Mouse (Mus musculus): ENCODE data around the gene Cpt2. TPM values are rescaled to one million over a fixed set of nuclear protein-coding genes. Genes with fewer than 3 reads are reported as not detected.

Gene Cpt2
- polyA plus RNA-seq, 2 experiments = 25.8 to 36.5 TPM

DNA sequence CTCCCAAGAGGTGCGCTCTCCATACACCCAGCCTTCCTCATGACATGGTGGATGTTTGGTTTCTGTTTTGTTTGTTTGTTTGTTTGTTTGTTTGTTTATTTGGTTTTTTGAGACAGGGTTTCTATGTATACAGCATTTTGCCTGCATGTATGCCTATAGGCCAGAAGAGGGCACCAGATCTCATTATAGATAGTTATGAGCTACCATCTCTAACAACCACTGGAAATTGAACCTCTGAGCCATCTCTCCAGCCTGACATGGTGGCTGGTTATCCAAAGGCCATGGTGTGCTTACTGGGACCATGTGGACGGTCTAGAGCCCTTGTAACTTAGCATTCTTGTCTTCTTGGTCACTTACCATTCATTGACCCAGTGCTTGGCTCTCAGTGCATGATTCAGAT, 30.7 kb downstream of the Cpt2 start:
- no peaks in the 10 kb centered on the region for H3K9me3 ChIP-seq (ENCODE audit: control insufficient read depth, low read length)
- H3K4me2 ChIP-seq (ENCODE audit: low read depth) = no peak overlapping the region
- TF ChIP-seq EP300 (IDR thresholded peaks at IDR 0.05; ENCODE audit: low read depth) (no peak), CTCF (IDR thresholded peaks at IDR 0.05; ENCODE audit: low read depth) (peak; percentile 66)
- H3K36me3 ChIP-seq (replicated peaks; ENCODE audit: control insufficient read depth, insufficient read depth, low read depth) = peaks cover 3% of the 10 kb centered on the region; the same call in 1 of the 2 replicates
- no peak overlapping the region for H3K4me3 ChIP-seq (ENCODE audit: insufficient read depth in 1 of 2, low read depth in 2 of 2, low read length in 2 of 2)
- H3K4me1 ChIP-seq (replicated peaks; ENCODE audit: control insufficient read depth in 2 of 2, insufficient read depth in 2 of 2, low read length in 1 of 2) = peaks cover 9 to 17% of the 10 kb centered on the region in 2 experiments
- H3K9ac ChIP-seq (replicated peaks) = no peak overlapping the region
- no peak for ATAC-seq (ENCODE audit: insufficient read depth)
- no peaks in the 10 kb centered on the region for H3K27me3 ChIP-seq (ENCODE audit: control insufficient read depth, insufficient read depth, low read length)
- WGBS (ENCODE audit: insufficient replicate concordance) = 53% methylated on average over 2 of the region's 2 CpGs
- no peak overlapping the region for H3K27ac ChIP-seq
- no peak for DNase-seq (ENCODE audit: low read depth in 3 of 3, low spot score in 3 of 3)

DNA sequence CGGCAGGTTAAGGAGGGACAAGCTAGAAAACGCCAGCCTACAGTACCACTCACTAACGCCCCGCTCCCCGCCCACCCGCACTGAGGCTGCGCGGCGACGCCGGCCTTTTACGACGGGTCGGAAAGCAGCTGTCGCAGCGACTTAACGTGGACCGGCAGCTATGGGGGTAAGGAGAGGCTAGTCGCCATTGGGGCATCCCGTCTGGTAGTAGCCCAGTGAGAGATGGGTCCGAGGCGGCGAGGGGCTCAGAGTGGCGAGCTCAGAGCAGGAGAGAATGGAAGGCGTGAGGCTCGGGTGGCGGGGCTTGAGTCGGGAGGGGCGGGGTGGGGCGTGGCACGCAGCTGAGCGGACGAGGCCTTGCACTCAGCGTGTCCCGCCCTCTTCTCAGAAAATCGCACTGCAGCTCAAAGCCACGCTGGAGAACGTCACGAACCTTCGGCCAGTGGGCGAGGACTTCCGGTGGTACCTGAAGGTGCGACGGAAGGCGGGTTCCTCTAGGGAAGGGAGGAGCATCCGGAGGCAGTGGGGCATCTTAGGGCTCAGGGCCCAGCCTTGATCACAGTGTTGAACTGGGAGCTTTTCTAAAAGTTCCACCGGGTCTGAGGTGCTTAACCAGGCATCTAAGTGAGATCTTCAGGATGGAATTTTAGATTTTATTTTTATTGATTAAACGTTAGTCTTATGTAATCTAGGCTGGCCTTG, 33.5 kb downstream of the Cpt2 start, which contains the start of gene 0610037L13Rik:
Gene 0610037L13Rik, plus strand, starts transcription at position 83 of the 702 bp plus-strand sequence.
- Histone ChIP-seq H3K9me3 (ENCODE audit: control insufficient read depth, low read length) (no peaks in the 10 kb centered on the region), H3K27me3 (ENCODE audit: control insufficient read depth, insufficient read depth, low read length) (no peaks in the 10 kb centered on the region), H3K4me3 (ENCODE audit: insufficient read depth in 1 of 2, low read depth in 2 of 2, low read length in 2 of 2) (peak within 1 kb of the TSS; percentile 77 to 88), H3K9ac (replicated peaks) (peak within 1 kb of the TSS; percentile 60), H3K4me1 (replicated peaks; ENCODE audit: control insufficient read depth in 2 of 2, insufficient read depth in 2 of 2, low read length in 1 of 2) (peaks cover 9 to 17% of the 10 kb centered on the region in 2 experiments), H3K36me3 (replicated peaks; ENCODE audit: control insufficient read depth, insufficient read depth, low read depth) (peaks cover 22% of the 10 kb centered on the region), H3K27ac (peak within 1 kb of the TSS; percentile 58), H3K4me2 (ENCODE audit: low read depth) (peak within 1 kb of the TSS; percentile 93)
- TF ChIP-seq EP300 (IDR thresholded peaks at IDR 0.05; ENCODE audit: low read depth) (no peak), CTCF (IDR thresholded peaks at IDR 0.05; ENCODE audit: low read depth) (no peak)
- 0% methylated on average over 48 of the region's 48 CpGs for WGBS (ENCODE audit: insufficient replicate concordance)
- ATAC-seq (ENCODE audit: insufficient read depth) (peak; percentile 95), DNase-seq (ENCODE audit: low read depth in 3 of 3, low spot score in 3 of 3) (peak; percentile 94 to 95 (median 95))

DNA sequence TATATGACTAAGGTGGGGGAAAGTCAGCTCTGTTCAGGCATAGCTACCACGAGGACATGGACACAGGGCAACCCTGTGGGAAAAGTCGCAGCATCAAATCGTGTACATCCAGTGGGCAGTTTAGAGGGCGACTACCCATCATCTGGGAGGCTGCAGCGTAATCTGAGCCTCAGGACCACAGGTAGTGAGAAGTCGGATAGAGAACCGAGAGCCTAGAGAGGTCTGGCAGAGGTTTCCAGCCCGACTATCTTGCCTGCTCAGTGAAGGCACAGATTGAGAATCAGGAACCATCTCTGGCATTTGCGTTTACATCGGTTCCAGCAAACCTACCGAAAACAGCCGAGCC, 34.1 kb downstream of the Cpt2 start:
- Histone ChIP-seq H3K9me3 (ENCODE audit: control insufficient read depth, low read length) (no peaks in the 10 kb centered on the region), H3K4me1 (replicated peaks; ENCODE audit: control insufficient read depth in 2 of 2, insufficient read depth in 2 of 2, low read length in 1 of 2) (peaks cover 9 to 17% of the 10 kb centered on the region in 2 experiments), H3K27me3 (ENCODE audit: control insufficient read depth, insufficient read depth, low read length) (no peaks in the 10 kb centered on the region), H3K4me3 (ENCODE audit: insufficient read depth in 1 of 2, low read depth in 2 of 2, low read length in 2 of 2) (peak overlapping the region; percentile 77 to 88), H3K9ac (replicated peaks) (peak overlapping the region; percentile 60), H3K27ac (peak overlapping the region; percentile 58), H3K36me3 (replicated peaks; ENCODE audit: control insufficient read depth, insufficient read depth, low read depth) (peaks cover 27% of the 10 kb centered on the region), H3K4me2 (ENCODE audit: low read depth) (peak overlapping the region; percentile 93)
- ATAC-seq (ENCODE audit: insufficient read depth) = peak; percentile 8; the same call in 1 of the 2 replicates
- TF ChIP-seq EP300 (IDR thresholded peaks at IDR 0.05; ENCODE audit: low read depth) (no peak), CTCF (IDR thresholded peaks at IDR 0.05; ENCODE audit: low read depth) (no peak)
- 2% methylated on average over 12 of the region's 12 CpGs for WGBS (ENCODE audit: insufficient replicate concordance)
- DNase-seq (ENCODE audit: low read depth in 3 of 3, low spot score in 3 of 3) = no peak

DNA sequence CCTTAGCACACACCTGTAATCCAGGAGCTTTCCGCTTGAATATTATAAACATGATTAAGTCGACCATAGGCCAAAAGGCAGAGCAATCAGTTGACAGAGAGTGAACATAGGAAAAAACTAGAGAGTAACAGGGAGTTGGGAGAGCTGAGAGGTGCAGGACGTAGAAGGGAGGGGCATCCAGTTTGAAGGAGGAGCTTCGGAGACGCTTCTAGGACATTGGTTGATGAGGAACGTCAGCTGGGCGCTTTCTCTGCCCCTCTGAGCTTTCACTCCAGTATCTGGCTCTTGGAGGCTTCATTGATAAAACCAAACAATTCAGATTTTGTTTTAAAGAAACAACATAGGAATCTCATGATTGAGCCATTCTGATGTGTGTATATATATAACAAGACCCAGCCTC, 37.0 kb downstream of the Cpt2 start:
- Histone ChIP-seq H3K4me3 (ENCODE audit: insufficient read depth in 1 of 2, low read depth in 2 of 2, low read length in 2 of 2) (no peak overlapping the region), H3K4me1 (replicated peaks; ENCODE audit: control insufficient read depth in 2 of 2, insufficient read depth in 2 of 2, low read length in 1 of 2) (peaks cover 9 to 17% of the 10 kb centered on the region in 2 experiments), H3K27me3 (ENCODE audit: control insufficient read depth, insufficient read depth, low read length) (no peaks in the 10 kb centered on the region), H3K36me3 (replicated peaks; ENCODE audit: control insufficient read depth, insufficient read depth, low read depth) (peaks cover 45% of the 10 kb centered on the region), H3K9ac (replicated peaks) (no peak overlapping the region), H3K4me2 (ENCODE audit: low read depth) (no peak overlapping the region), H3K27ac (no peak overlapping the region), H3K9me3 (ENCODE audit: control insufficient read depth, low read length) (no peaks in the 10 kb centered on the region)
- ATAC-seq (ENCODE audit: insufficient read depth) = no peak
- TF ChIP-seq CTCF (IDR thresholded peaks at IDR 0.05; ENCODE audit: low read depth) (no peak), EP300 (IDR thresholded peaks at IDR 0.05; ENCODE audit: low read depth) (no peak)
- no peak for DNase-seq (ENCODE audit: low read depth in 3 of 3, low spot score in 3 of 3)
- WGBS (ENCODE audit: insufficient replicate concordance) = 81% methylated on average over 7 of the region's 7 CpGs

DNA sequence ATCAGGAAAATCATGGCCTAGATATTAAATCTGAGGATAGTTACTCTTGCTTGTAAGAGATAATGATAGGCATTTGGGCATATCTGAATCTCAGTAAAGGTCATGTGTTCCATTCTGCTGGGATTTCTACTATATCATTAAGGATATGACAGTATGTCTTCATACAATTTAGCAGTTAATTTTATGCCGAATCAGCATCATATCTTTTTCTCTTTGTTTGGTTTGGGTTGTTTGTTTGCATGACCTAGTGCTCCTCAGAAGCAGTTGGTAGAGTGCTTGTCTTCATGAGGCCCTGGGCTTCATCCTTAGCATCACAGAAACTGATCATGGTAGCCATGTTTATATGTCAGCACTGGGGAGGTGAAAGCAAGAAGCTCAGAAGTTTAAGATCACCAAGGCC, 41.8 kb downstream of the Cpt2 start:
- WGBS (ENCODE audit: insufficient replicate concordance) = 81% methylated on average over 1 of the region's 1 CpGs
- no peak for ATAC-seq (ENCODE audit: insufficient read depth)
- Histone ChIP-seq H3K4me2 (ENCODE audit: low read depth) (no peak overlapping the region), H3K4me3 (ENCODE audit: insufficient read depth in 1 of 2, low read depth in 2 of 2, low read length in 2 of 2) (no peak overlapping the region), H3K4me1 (replicated peaks; ENCODE audit: control insufficient read depth in 2 of 2, insufficient read depth in 2 of 2, low read length in 1 of 2) (peaks cover 9 to 10% of the 10 kb centered on the region in 2 experiments), H3K36me3 (replicated peaks; ENCODE audit: control insufficient read depth, insufficient read depth, low read depth) (peaks cover 39% of the 10 kb centered on the region), H3K27me3 (ENCODE audit: control insufficient read depth, insufficient read depth, low read length) (no peaks in the 10 kb centered on the region), H3K9me3 (ENCODE audit: control insufficient read depth, low read length) (no peaks in the 10 kb centered on the region), H3K27ac (no peak overlapping the region), H3K9ac (replicated peaks) (no peak overlapping the region)
- no peak for TF ChIP-seq CTCF (IDR thresholded peaks at IDR 0.05; ENCODE audit: low read depth)
- TF ChIP-seq EP300 (IDR thresholded peaks at IDR 0.05; ENCODE audit: low read depth) = no peak
- DNase-seq (ENCODE audit: low read depth in 3 of 3, low spot score in 3 of 3) = no peak
